Mouse (Mus musculus) stomach, embryonic 16.5 days (tissue): Measurements from ENCODE around the gene Kcnj9. TPM values are rescaled to one million over a fixed set of nuclear protein-coding genes. Genes with fewer than 3 reads are reported as not detected.

Experiments
- ATAC-seq: fragments of 200-750 bp; cut with Nextera tagmentation; 2 replicates; pipeline ENCODE4 v1.8.0; 2017; ENCODE audit warnings: moderate number of reproducible peaks, moderate TSS enrichment; ENCODE audit not compliant: insufficient read depth, low FRiP score
- H3K27ac ChIP-seq: fragments of 300-500 bp; sonication (generic); 2 replicates; pipeline ENCODE4 v1.5.1; 2014; ENCODE audit warnings: low read length
- H3K27me3 ChIP-seq: fragments of 300-500 bp; sonication (generic); 2 replicates; pipeline ENCODE4 v1.6.1; 2014; ENCODE audit warnings: low read length, control low read depth, mixed read lengths; ENCODE audit not compliant: control insufficient read depth, insufficient read depth
- H3K36me3 ChIP-seq: fragments of 300-500 bp; sonication (generic); 2 replicates; pipeline ENCODE4 v1.6.1; 2014; ENCODE audit warnings: low read length; ENCODE audit not compliant: control insufficient read depth, insufficient read depth
- H3K4me1 ChIP-seq: fragments of 300-500 bp; sonication (generic); 2 replicates; pipeline ENCODE4 v1.6.1; 2014; ENCODE audit warnings: low read length, control low read depth, mixed read lengths; ENCODE audit not compliant: control insufficient read depth, insufficient read depth
- H3K4me2 ChIP-seq: fragments of 300-500 bp; sonication (generic); 2 replicates; pipeline ENCODE4 v1.6.1; 2014; ENCODE audit warnings: low read depth, low read length, mixed read lengths
- H3K4me3 ChIP-seq: fragments of 300-500 bp; sonication (generic); replicated peaks from 2 replicates; pipeline ENCODE4 v1.5.1; 2014; ENCODE audit warnings: mild to moderate bottlenecking, low read length
- H3K9ac ChIP-seq: fragments of 300-500 bp; sonication (generic); 2 replicates; pipeline ENCODE4 v1.6.1; 2014; ENCODE audit warnings: low read length
- H3K9me3 ChIP-seq: fragments of 300-500 bp; sonication (generic); replicated peaks from 2 replicates; pipeline ENCODE4 v1.6.1; 2016; ENCODE audit warnings: low read length, control low read depth; ENCODE audit not compliant: control insufficient read depth
- WGBS: fragments of 180-500 bp; shearing (Covaris S2); extraction: QIAGEN DNeasy Blood & Tissue Kit; methylation state at CpG from one replicate; pipeline ENCODE4 v1.1.7; 2014; 5-methylcytosine and 5-hydroxymethylcytosine counted together
- polyA plus RNA-seq: library from polyadenylated mRNA; unstranded; fragments of >200 nt; fragmentation: Nextera tagmentation; extraction: Ambion mirVana; gene quantifications from 2 replicates; pipeline ENCODE4 v1.2.1, GENCODE M21; 2015

Kcnj9 gene
- polyA plus RNA-seq, 1 experiment from 2014 or later, result not detected

GRCm38 (mm10) chr1:172327206-172328001 lies 1.7 kb downstream of the Kcnj9 start:
- no peak for ATAC-seq
- Histone ChIP-seq H3K27me3 (peaks cover 48% of the 10 kb centered on the region), H3K9me3 (no peaks in the 10 kb centered on the region), H3K4me1 (0 out of 2 replicates have a peak, but pooled peaks cover 7% of the 10 kb centered on the region), H3K4me2 (no peak overlapping the region), H3K9ac (no peak overlapping the region), H3K27ac (no peak overlapping the region), H3K4me3 (no peak overlapping the region), H3K36me3 (no peaks in the 10 kb centered on the region)
- WGBS, result 80% methylated on average over 16 of the region's 16 CpGs

GRCm38 (mm10) chr1:172326684-172327083 lies 2.4 kb downstream of the Kcnj9 start:
- H3K36me3 ChIP-seq, result no peaks in the 10 kb centered on the region
- H3K4me3 ChIP-seq, result peak overlapping the region; percentile 46
- H3K27me3 ChIP-seq, result peaks cover 48% of the 10 kb centered on the region
- 50% methylated on average over 11 of the region's 11 CpGs for WGBS
- no peak for ATAC-seq
- H3K27ac ChIP-seq, result no peak overlapping the region
- H3K9me3 ChIP-seq, result no peaks in the 10 kb centered on the region
- H3K4me2 ChIP-seq, result peak overlapping the region; percentile 83
- peak overlapping the region; percentile 62; the same call in 1 of the 2 replicates for H3K9ac ChIP-seq
- H3K4me1 ChIP-seq, result 0 out of 2 replicates have a peak, but pooled peaks cover 7% of the 10 kb centered on the region

- peaks cover 45% of the 10 kb centered on the region for H3K27me3 ChIP-seq
- H3K27ac ChIP-seq, result no peak overlapping the region
- H3K9ac ChIP-seq, result peak overlapping the region; percentile 62
- peak overlapping the region; percentile 83 for H3K4me2 ChIP-seq
- H3K36me3 ChIP-seq, result no peaks in the 10 kb centered on the region
- no peaks in the 10 kb centered on the region for H3K9me3 ChIP-seq
- H3K4me3 ChIP-seq, result peak overlapping the region; percentile 46
- H3K4me1 ChIP-seq, result 0 out of 2 replicates have a peak, but pooled peaks cover 7% of the 10 kb centered on the region
- ATAC-seq, result peak; percentile 75; the same call in 1 of the 2 replicates
- WGBS, result 16% methylated on average over 94 of the region's 94 CpGs
These were observed 3.2 kb downstream of the Kcnj9 start for GRCm38 (mm10) chr1:172325680-172326535.

GRCm38 (mm10) chr1:172324725-172325124 lies 4.4 kb downstream of the Kcnj9 start:
- no peaks in the 10 kb centered on the region for H3K9me3 ChIP-seq
- WGBS, result 16% methylated on average over 7 of the region's 7 CpGs
- peak; percentile 48; the same call in 1 of the 2 replicates for ATAC-seq
- H3K9ac ChIP-seq, result no peak overlapping the region
- H3K36me3 ChIP-seq, result no peaks in the 10 kb centered on the region
- no peak overlapping the region for H3K4me2 ChIP-seq
- no peak overlapping the region for H3K27ac ChIP-seq
- H3K4me3 ChIP-seq, result no peak overlapping the region
- H3K4me1 ChIP-seq, result 0 out of 2 replicates have a peak, but pooled peaks cover 11% of the 10 kb centered on the region
- peaks cover 45% of the 10 kb centered on the region for H3K27me3 ChIP-seq

GRCm38 (mm10) chr1:172323801-172324359 lies 5.2 kb downstream of the Kcnj9 start:
- H3K27ac ChIP-seq, result no peak overlapping the region
- H3K9me3 ChIP-seq, result no peaks in the 10 kb centered on the region
- 55% methylated on average over 6 of the region's 6 CpGs for WGBS
- H3K4me3 ChIP-seq, result no peak overlapping the region
- 0 out of 2 replicates have a peak, but pooled peaks cover 12% of the 10 kb centered on the region for H3K4me1 ChIP-seq
- H3K27me3 ChIP-seq, result peaks cover 37% of the 10 kb centered on the region
- no peak overlapping the region for H3K9ac ChIP-seq
- H3K36me3 ChIP-seq, result 0 out of 2 replicates have a peak, but pooled peaks cover 2% of the 10 kb centered on the region
- no peak overlapping the region for H3K4me2 ChIP-seq
- ATAC-seq, result no peak

DNA sequence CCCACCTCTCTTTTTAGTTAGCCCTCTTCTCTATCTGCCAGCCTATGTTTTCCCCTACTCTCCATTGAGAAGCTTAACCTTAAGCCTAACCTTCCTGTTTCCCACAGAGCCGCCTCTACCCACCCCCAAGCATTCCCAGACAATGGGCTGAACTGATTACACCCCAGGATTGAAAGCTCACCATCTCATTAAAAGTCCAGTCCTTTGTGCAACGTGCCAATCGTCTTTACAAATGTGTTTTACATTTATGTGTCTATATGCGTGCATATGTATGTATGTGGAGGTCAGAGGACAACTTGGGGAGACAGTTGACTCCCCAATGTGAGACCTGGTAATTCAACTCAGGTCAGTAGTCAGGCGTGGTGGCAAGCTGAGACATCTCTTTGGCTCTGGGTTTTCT lies 5.8 kb downstream of the Kcnj9 start:
- 50% methylated on average over 5 of the region's 5 CpGs for WGBS
- H3K9me3 ChIP-seq, result no peaks in the 10 kb centered on the region
- H3K4me2 ChIP-seq, result no peak overlapping the region
- H3K4me1 ChIP-seq, result 0 out of 2 replicates have a peak, but pooled peaks cover 12% of the 10 kb centered on the region
- 0 out of 2 replicates have a peak, but pooled peaks cover 2% of the 10 kb centered on the region for H3K36me3 ChIP-seq
- H3K4me3 ChIP-seq, result no peak overlapping the region
- ATAC-seq, result no peak
- no peak overlapping the region for H3K27ac ChIP-seq
- peaks cover 31% of the 10 kb centered on the region for H3K27me3 ChIP-seq
- H3K9ac ChIP-seq, result no peak overlapping the region

DNA sequence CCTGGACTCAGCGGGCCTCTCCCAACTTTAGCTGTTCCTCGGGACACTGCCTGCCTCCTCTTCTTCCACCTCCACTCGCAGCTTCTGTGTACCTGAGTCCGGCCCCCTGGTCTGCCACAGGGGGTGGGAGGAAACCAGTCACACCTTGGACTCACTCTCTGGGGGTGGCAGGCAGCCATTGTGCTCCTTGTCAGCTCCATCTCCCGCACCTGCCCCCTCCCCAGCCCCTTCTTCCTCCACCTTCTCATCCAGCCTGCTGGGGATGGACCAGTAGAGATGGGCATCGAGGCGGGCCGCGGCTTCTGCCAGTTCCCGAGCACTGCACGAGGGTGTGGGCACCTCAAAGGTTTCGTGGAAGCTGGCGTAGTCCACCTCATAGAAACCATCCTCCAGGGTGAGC lies 6.4 kb downstream of the Kcnj9 start:
- no peak for ATAC-seq
- peaks cover 28% of the 10 kb centered on the region for H3K27me3 ChIP-seq
- no peaks in the 10 kb centered on the region for H3K9me3 ChIP-seq
- H3K4me2 ChIP-seq, result no peak overlapping the region
- H3K9ac ChIP-seq, result no peak overlapping the region
- H3K4me1 ChIP-seq, result 0 out of 2 replicates have a peak, but pooled peaks cover 12% of the 10 kb centered on the region
- 0 out of 2 replicates have a peak, but pooled peaks cover 2% of the 10 kb centered on the region for H3K36me3 ChIP-seq
- 52% methylated on average over 13 of the region's 13 CpGs for WGBS
- H3K4me3 ChIP-seq, result no peak overlapping the region
- H3K27ac ChIP-seq, result no peak overlapping the region

DNA sequence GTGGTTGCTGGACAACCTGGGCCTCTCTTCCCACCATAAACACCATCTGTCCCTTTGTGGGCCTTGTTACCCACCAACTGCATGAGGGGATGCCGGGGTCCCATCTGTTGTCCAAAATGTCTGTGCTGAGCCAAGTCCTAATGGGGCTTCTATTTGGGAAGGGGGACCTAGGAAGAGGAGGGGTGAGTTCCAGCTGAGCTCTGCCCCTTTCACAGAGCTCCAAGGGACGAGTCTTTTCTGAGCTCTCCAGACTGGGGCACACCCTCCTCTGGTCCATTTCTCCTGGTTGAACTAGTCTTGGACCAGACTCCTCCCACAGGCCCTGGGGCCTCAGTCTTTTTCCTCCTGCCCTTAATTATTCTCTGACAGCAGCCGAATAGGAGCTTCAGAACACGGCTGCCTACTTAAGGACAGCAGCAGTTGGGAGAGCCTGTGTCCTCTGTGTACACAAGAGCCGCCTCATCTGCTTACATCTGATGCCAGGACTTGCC lies 9.2 kb downstream of the Kcnj9 start:
- WGBS, result 41% methylated on average over 5 of the region's 5 CpGs
- ATAC-seq, result no peak

More for the DNA sequence above, 9.2 kb downstream of the Kcnj9 start:
- H3K4me3 ChIP-seq, result no peak overlapping the region
- H3K9me3 ChIP-seq, result no peaks in the 10 kb centered on the region
- peaks cover 9% of the 10 kb centered on the region; the same call in 1 of the 2 replicates for H3K4me1 ChIP-seq
- no peak overlapping the region for H3K9ac ChIP-seq
- H3K36me3 ChIP-seq, result 0 out of 2 replicates have a peak, but pooled peaks cover 2% of the 10 kb centered on the region
- H3K4me2 ChIP-seq, result no peak overlapping the region
- H3K27ac ChIP-seq, result no peak overlapping the region
- peaks cover under 1% of the 10 kb centered on the region; the same call in 1 of the 2 replicates for H3K27me3 ChIP-seq
